Mouse (Mus musculus) liver, postnatal 0 days (tissue): ENCODE measurements around the gene Dusp5.

Source experiments
- CTCF ChIP-seq: sonication (generic); IDR thresholded peaks from 2 replicates; pipeline ENCODE4 v1.5.1; 2016; ENCODE audit warnings: antibody characterized with exemption, low read depth
- EP300 ChIP-seq: IDR thresholded peaks from 2 replicates; pipeline ENCODE4 v1.6.1; 2016; ENCODE audit warnings: antibody characterized with exemption, low read depth, mild to moderate bottlenecking

- TF ChIP-seq CTCF: no peak
- TF ChIP-seq EP300: no peak
These were observed 471 bp downstream of the Dusp5 start for GRCm38 (mm10) chr19:53529455-53529704.
